Mouse (Mus musculus): ENCODE measurements at regions not wholly inside any gene's neighbourhood (a gene's known extent, or its start where the extent isn't known, plus 50 kb on each side); places are given as distances from the start of the nearest gene placed in this dataset.

DNA sequence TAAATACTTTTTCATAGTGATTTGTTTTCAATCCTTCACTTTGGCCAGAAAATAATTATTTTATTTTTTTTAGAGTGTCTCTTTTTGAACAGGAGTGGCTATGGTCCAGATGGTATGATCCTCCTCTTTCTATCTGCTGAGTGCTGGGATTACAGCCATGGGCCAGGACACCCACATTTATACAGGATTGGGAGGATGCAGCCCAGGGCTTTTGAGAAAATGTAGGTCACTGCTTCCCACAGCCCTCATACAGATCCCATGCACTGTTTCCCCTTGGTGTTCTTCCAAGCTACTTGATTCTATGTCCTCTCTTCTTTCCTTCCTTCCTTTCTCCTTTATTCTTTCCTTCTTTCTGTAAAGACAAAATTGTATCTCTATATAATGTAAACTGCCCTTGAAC is 70.5 kb upstream of the Alkbh8 start:
- TF ChIP-seq CTCF (IDR thresholded peaks at IDR 0.05; ENCODE audit: borderline replicate concordance, insufficient read depth, low read depth, low read length) (no peak), POLR2A (IDR thresholded peaks at IDR 0.05; ENCODE audit: borderline replicate concordance, insufficient read depth, low read length) (no peak)
